Comparison of ENCODE assay signal across 15 mouse cellular contexts in the genomic region with DNA sequence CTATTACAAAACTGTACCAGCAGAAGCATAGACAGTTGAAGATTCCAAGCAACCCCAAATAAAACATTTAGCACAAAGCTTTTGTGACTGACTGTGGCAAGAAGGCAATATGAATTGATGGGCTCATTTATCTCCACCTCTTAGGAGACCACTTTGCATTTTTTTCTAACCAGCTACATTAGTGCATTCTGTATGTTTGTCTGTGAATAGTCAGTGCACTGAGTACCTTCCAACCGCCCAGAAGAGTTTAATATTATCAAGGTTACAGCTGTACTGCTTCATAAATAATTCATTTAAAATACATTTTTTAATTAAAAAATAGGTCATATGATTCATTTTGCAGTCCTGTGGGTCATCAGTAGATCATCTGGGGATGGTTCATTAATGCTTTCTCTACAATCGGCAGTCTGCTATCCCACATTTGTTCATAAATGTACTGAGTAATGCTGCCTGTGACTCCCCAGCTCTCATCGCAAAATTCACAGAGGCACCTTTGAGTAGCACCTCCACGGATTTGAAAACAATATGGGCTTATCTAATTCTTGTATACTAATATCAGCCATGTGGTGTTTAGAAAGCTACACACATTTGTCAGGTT.
"Had no signal": no experiment of that assay in that cellular context is flagged by ENCODE, and none has a peak within 500 bp of the region (broad histone marks: within the 10 kb centered on the region; RNA-seq: fewer than 3 reads in every experiment).

No protein-coding gene starts in this region.

- H3K4me1 ChIP-seq: intestine, embryonic 15.5 days; liver, embryonic 12.5 days; midbrain, embryonic 12.5 days had no signal

- ATAC-seq: intestine, embryonic 15.5 days; liver, embryonic 12.5 days had no signal

- H3K4me3 ChIP-seq: intestine, embryonic 15.5 days; layer of hippocampus, adult 2 months; liver, embryonic 12.5 days; midbrain, embryonic 12.5 days; myocyte had no signal

- H3K27me3 ChIP-seq: intestine, embryonic 15.5 days; liver, embryonic 12.5 days; midbrain, embryonic 12.5 days had no signal

- DNase-seq: kidney, adult 18-20 months; kidney, postnatal 10 days; kidney, postnatal 4 days; left cerebral cortex, postnatal 4 days; lung, embryonic 14.5 days; lung, postnatal 10 days; lung, postnatal 4 days; thymus, adult 18-20 months; thymus, postnatal 14 days had no signal

- H3K27ac ChIP-seq: intestine, embryonic 15.5 days; layer of hippocampus, adult 2 months; liver, embryonic 12.5 days; midbrain, embryonic 12.5 days; stomach, postnatal 0 days had no signal

- H3K9me3 ChIP-seq: intestine, embryonic 15.5 days; liver, embryonic 12.5 days; midbrain, embryonic 12.5 days had no signal

- H3K4me2 ChIP-seq: intestine, embryonic 15.5 days; liver, embryonic 12.5 days; lung, embryonic 14.5 days; midbrain, embryonic 12.5 days had no signal

- H3K36me3 ChIP-seq: intestine, embryonic 15.5 days; liver, embryonic 12.5 days; midbrain, embryonic 12.5 days had no signal

- H3K9ac ChIP-seq: intestine, embryonic 15.5 days; liver, embryonic 12.5 days; lung, embryonic 14.5 days; midbrain, embryonic 12.5 days had no signal
